Mouse (Mus musculus): ENCODE measurements around the gene Dph2.

DNA sequence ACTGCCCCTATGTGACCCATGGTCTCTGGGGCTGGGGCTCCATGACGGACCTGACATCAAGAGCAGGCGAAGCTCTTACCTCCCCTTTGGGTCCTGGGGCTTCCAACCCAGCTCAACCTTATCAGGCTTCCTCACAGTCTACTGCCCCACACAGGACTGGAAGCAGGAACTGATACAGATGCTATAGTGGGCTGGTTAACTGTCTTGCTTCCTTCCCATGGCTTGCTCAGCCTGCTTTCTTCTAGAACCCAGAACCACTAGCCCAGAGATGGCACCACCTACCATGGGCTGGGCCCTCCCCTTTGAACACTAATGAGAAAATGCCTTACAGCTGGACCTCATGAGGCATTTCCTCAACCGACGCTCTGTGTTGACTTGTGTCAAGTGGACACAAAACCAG is 25.6 kb upstream of the Dph2 start:
- TF ChIP-seq CTCF (IDR thresholded peaks at IDR 0.05; ENCODE audit: borderline replicate concordance, insufficient read depth, low read length) = no peak
- TF ChIP-seq POLR2A (IDR thresholded peaks at IDR 0.05; ENCODE audit: low read depth, low read length) = no peak
